Mouse (Mus musculus): ENCODE data around the gene Irs2. TPM values are rescaled to one million over a fixed set of nuclear protein-coding genes. Genes with fewer than 3 reads are reported as not detected.

The Irs2 gene
- polyA plus RNA-seq, 1 experiment from 2014 or later: 3.4 TPM

- peak overlapping the region; percentile 92 for H3K4me3 ChIP-seq (replicated peaks)
- H3K27me3 ChIP-seq: peaks cover 6% of the 10 kb centered on the region; the same call in 1 of the 2 replicates
- H3K9ac ChIP-seq: peak overlapping the region; percentile 91
- DNase-seq (peak; percentile 68), ATAC-seq (ENCODE audit: low read depth) (peak; percentile 61)
- H3K4me1 ChIP-seq (replicated peaks): peaks cover 47% of the 10 kb centered on the region
- H3K36me3 ChIP-seq: peaks cover 23% of the 10 kb centered on the region
- WGBS (ENCODE audit: insufficient replicate concordance): 2% methylated on average over 61 of the region's 62 CpGs
- H3K27ac ChIP-seq: peak overlapping the region; percentile 95
- no peaks in the 10 kb centered on the region for H3K9me3 ChIP-seq (replicated peaks)
- H3K4me2 ChIP-seq: peak overlapping the region; percentile 97
Measured at GRCm38 (mm10) chr8:11009431-11010071, 1.3 kb upstream of the Irs2 start.

- H3K9ac ChIP-seq: peak overlapping the region; percentile 97
- H3K27ac ChIP-seq: peak overlapping the region; percentile 97
- H3K4me3 ChIP-seq (replicated peaks): peak overlapping the region; percentile 92
- peaks cover 6% of the 10 kb centered on the region; the same call in 1 of the 2 replicates for H3K27me3 ChIP-seq
- peaks cover 26% of the 10 kb centered on the region for H3K36me3 ChIP-seq
- DNase-seq (peak; percentile 95), ATAC-seq (ENCODE audit: low read depth) (peak; percentile 83)
- peaks cover 53% of the 10 kb centered on the region for H3K4me1 ChIP-seq (replicated peaks)
- 0% methylated on average over 64 of the region's 73 CpGs for WGBS (ENCODE audit: insufficient replicate concordance)
- peak overlapping the region; percentile 97 for H3K4me2 ChIP-seq
- no peaks in the 10 kb centered on the region for H3K9me3 ChIP-seq (replicated peaks)
Measured at GRCm38 (mm10) chr8:11008842-11009420, 673 bp upstream of the Irs2 start.

GRCm38 (mm10) chr8:11007581-11008378 lies 478 bp downstream of the Irs2 start:
- peaks cover 6% of the 10 kb centered on the region; the same call in 1 of the 2 replicates for H3K27me3 ChIP-seq
- peak overlapping the region; percentile 97 for H3K27ac ChIP-seq
- under 1% methylated on average over 88 of the region's 88 CpGs for WGBS (ENCODE audit: insufficient replicate concordance)
- peaks cover 60% of the 10 kb centered on the region for H3K4me1 ChIP-seq (replicated peaks)
- peak; percentile 4; the same call in 1 of the 2 replicates for ATAC-seq (ENCODE audit: low read depth)
- peak; percentile 56 for DNase-seq
- peak overlapping the region; percentile 97 for H3K9ac ChIP-seq
- peak overlapping the region; percentile 92 for H3K4me3 ChIP-seq (replicated peaks)
- H3K4me2 ChIP-seq: peak overlapping the region; percentile 97
- peaks cover 30% of the 10 kb centered on the region for H3K36me3 ChIP-seq
- no peaks in the 10 kb centered on the region for H3K9me3 ChIP-seq (replicated peaks)

- Histone ChIP-seq H3K27ac (peak overlapping the region; percentile 97), H3K9me3 (replicated peaks) (no peaks in the 10 kb centered on the region), H3K4me3 (replicated peaks) (peak overlapping the region; percentile 92), H3K4me1 (replicated peaks) (peaks cover 67% of the 10 kb centered on the region), H3K9ac (peak overlapping the region; percentile 97), H3K4me2 (peak overlapping the region; percentile 97), H3K27me3 (peaks cover 6% of the 10 kb centered on the region; the same call in 1 of the 2 replicates), H3K36me3 (peaks cover 34% of the 10 kb centered on the region)
- WGBS (ENCODE audit: insufficient replicate concordance): under 1% methylated on average over 56 of the region's 56 CpGs
- peak; percentile 63 for ATAC-seq (ENCODE audit: low read depth)
- DNase-seq: peak; percentile 82
Measured at GRCm38 (mm10) chr8:11007001-11007580, 1.2 kb downstream of the Irs2 start.

DNA sequence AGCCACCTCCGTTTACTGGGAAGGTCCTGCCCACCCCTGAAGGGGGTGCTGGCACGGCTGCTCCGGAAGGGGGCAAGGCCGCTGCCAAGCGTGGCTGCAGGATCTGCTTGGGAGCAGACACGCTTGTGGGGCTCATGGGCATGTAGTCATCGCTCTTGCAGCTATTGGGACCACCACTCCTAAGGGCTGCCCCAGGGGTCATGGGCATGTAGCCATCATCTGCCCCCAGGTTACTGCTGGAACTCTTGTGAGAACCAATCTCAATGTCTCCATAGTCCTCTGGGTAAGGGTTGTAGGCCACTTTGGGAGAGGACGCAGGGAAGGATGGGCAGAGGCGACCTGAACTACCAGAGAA lies 2.0 kb downstream of the Irs2 start:
- ATAC-seq (ENCODE audit: low read depth) (no peak), DNase-seq (no peak)
- 87% methylated on average over 9 of the region's 9 CpGs for WGBS (ENCODE audit: insufficient replicate concordance)
- peaks cover 5% of the 10 kb centered on the region; the same call in 1 of the 2 replicates for H3K27me3 ChIP-seq
- peak overlapping the region; percentile 97 for H3K9ac ChIP-seq
- peaks cover 34% of the 10 kb centered on the region for H3K36me3 ChIP-seq
- H3K4me3 ChIP-seq (replicated peaks): peak overlapping the region; percentile 92
- H3K4me2 ChIP-seq: peak overlapping the region; percentile 97
- H3K4me1 ChIP-seq (replicated peaks): peaks cover 74% of the 10 kb centered on the region
- no peaks in the 10 kb centered on the region for H3K9me3 ChIP-seq (replicated peaks)
- H3K27ac ChIP-seq: peak overlapping the region; percentile 97; the same call in 1 of the 2 replicates

DNA sequence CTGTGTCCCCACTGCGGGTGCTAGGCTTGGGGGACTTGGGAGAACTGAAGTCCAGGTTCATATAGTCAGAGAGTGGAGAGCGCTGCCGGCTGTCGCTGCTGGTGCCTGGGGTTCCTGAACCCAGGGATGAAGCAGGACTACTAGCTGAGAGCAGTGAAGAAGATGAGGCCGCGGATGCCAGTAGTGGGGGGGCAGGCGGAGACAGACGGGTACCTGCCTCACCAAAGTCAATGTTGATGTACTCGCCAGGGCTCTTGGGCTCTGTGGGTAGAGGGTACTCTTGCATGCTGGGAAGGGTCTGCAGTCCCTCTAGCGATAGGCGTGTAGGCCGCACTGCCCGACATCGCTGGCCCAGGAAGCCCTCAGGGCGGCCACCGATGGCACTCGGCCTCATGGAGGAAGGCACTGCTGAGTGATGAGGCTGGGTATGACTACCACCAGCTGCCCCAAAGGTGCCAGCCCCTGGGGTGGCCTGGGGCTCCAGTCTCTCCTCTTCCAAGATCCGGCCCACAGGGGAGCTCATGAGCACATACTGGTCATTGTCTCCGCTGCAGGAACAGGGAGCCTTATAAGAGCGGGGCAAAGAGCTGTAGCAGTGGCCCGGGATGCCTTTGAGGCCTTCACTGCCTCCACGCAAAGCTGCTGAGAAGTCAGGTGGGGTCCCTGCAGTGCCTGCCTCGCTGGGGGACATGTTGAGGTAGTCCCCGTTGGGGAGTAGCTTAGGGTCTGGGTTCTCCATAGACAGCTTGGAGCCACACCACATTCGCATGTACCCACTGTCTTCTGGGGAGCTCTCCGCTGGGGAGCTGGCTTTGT lies 2.6 kb downstream of the Irs2 start:
- Histone ChIP-seq H3K4me1 (replicated peaks) (peaks cover 74% of the 10 kb centered on the region), H3K9ac (peak overlapping the region; percentile 97), H3K36me3 (peaks cover 37% of the 10 kb centered on the region), H3K9me3 (replicated peaks) (no peaks in the 10 kb centered on the region), H3K4me2 (peak overlapping the region; percentile 97), H3K27ac (peak overlapping the region; percentile 97), H3K27me3 (no peaks in the 10 kb centered on the region), H3K4me3 (replicated peaks) (peak overlapping the region; percentile 92)
- WGBS (ENCODE audit: insufficient replicate concordance): 81% methylated on average over 26 of the region's 26 CpGs
- DNase-seq (no peak), ATAC-seq (ENCODE audit: low read depth) (no peak)

DNA sequence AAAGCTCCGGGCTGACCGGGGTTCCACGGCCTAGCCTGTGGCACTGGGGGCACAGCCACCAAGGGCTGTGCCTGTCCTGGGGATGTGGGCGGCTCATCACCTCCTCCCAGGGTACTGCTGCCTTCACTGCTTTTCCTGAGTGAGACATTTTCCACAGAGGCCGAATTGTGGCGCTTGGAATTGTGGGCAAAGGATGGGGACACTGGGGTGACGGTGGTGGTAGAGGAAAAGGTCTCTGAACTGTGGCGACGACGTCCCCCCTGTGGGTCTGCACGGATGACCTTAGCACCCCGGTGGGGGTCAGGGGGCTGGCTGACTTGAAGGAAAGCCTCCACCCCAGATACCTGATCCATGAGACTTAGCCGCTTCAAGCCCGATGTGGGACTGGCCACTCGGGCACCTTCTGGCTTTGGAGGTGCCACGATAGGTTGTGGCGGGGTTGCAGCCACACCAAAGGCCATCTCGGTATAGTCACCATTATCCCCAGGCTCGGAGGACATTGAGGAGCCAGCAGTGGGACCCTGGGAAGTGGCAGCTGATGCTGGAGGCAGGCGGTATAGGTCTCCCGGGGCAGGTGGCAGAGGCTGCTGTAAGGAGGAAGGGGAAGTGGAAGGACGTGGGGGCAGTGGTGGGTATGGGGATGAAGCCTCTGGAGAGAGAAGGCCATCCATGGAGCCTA lies 3.3 kb downstream of the Irs2 start:
- ATAC-seq (ENCODE audit: low read depth): no peak
- 71% methylated on average over 22 of the region's 22 CpGs for WGBS (ENCODE audit: insufficient replicate concordance)
- H3K36me3 ChIP-seq: peaks cover 37% of the 10 kb centered on the region

DNA sequence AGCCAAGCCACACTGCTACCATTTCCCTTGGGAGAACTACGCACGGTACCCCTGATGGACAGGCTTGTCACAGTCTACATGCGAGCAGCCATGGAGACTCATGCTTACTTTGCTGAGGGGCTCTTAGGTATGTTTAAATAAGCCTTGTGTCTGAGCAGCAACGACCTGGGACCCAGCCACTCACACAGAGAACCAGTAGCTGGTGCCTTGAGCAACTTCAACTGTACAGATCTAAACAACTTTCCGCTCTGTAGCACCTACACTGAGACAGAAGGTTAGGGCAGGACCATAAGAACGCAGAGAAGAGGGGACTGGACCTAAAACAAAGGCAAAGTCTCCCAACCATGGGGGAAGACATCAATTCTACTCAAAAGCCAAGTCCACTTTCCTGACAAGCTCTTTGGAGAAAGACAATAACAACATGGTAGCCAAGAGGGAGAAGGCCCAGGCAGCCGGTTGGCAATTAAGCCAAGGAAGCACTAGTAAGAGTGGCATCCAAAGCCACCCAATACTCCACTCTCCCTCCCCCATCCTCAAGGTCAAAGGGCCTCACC lies 4.3 kb downstream of the Irs2 start:
- ATAC-seq (ENCODE audit: low read depth): no peak
- DNase-seq: no peak
- peaks cover 77% of the 10 kb centered on the region for H3K4me1 ChIP-seq (replicated peaks)
- H3K27ac ChIP-seq: peak overlapping the region; percentile 75
- peak overlapping the region; percentile 97 for H3K9ac ChIP-seq
- H3K9me3 ChIP-seq (replicated peaks): no peaks in the 10 kb centered on the region
- H3K4me2 ChIP-seq: peak overlapping the region; percentile 97
- WGBS (ENCODE audit: insufficient replicate concordance): 54% methylated on average over 7 of the region's 7 CpGs
- peak overlapping the region; percentile 92 for H3K4me3 ChIP-seq (replicated peaks)
- no peaks in the 10 kb centered on the region for H3K27me3 ChIP-seq
- peaks cover 43% of the 10 kb centered on the region for H3K36me3 ChIP-seq

More for the DNA sequence above, 3.3 kb downstream of the Irs2 start:
- peak overlapping the region; percentile 97 for H3K27ac ChIP-seq
- H3K4me1 ChIP-seq (replicated peaks): peaks cover 74% of the 10 kb centered on the region
- peak overlapping the region; percentile 97 for H3K9ac ChIP-seq
- H3K4me3 ChIP-seq (replicated peaks): peak overlapping the region; percentile 92
- H3K4me2 ChIP-seq: peak overlapping the region; percentile 97
- DNase-seq: no peak
- H3K27me3 ChIP-seq: no peaks in the 10 kb centered on the region
- no peaks in the 10 kb centered on the region for H3K9me3 ChIP-seq (replicated peaks)

GRCm38 (mm10) chr8:11003253-11003652 lies 5.0 kb downstream of the Irs2 start:
- H3K27me3 ChIP-seq: no peaks in the 10 kb centered on the region
- H3K36me3 ChIP-seq: peaks cover 49% of the 10 kb centered on the region
- peak overlapping the region; percentile 97 for H3K4me2 ChIP-seq
- DNase-seq (no peak), ATAC-seq (ENCODE audit: low read depth) (no peak)
- peak overlapping the region; percentile 97 for H3K9ac ChIP-seq
- peak overlapping the region; percentile 92 for H3K4me3 ChIP-seq (replicated peaks)
- WGBS (ENCODE audit: insufficient replicate concordance): 33% methylated on average over 6 of the region's 6 CpGs
- H3K27ac ChIP-seq: peak overlapping the region; percentile 75
- no peaks in the 10 kb centered on the region for H3K9me3 ChIP-seq (replicated peaks)
- peaks cover 83% of the 10 kb centered on the region for H3K4me1 ChIP-seq (replicated peaks)

DNA sequence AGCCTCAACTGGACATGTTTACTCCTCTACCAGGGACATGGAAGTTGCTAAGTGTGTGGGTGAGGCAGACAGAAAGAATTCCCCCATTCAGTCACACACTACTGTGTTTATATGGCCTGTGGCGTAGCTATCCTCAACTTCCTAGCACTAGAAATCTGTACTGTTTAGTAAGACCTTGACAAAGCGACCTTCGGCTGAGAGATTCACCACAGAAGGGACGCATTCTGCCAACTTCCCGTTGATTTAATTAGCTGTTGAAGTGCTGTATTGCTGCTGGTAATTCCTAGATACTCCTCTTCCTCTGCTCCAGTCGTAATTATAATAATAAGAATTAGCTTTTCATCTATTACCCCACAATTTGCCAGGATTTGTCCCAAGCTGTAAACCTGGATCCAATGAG lies 5.4 kb downstream of the Irs2 start:
- WGBS (ENCODE audit: insufficient replicate concordance): 44% methylated on average over 6 of the region's 6 CpGs
- H3K9me3 ChIP-seq (replicated peaks): no peaks in the 10 kb centered on the region
- DNase-seq: no peak

More for the DNA sequence above, 5.4 kb downstream of the Irs2 start:
- peak overlapping the region; percentile 97 for H3K9ac ChIP-seq
- H3K36me3 ChIP-seq: peaks cover 54% of the 10 kb centered on the region
- no peak for ATAC-seq (ENCODE audit: low read depth)
- peak overlapping the region; percentile 75 for H3K27ac ChIP-seq
- H3K4me3 ChIP-seq (replicated peaks): peak overlapping the region; percentile 92
- H3K4me1 ChIP-seq (replicated peaks): peaks cover 87% of the 10 kb centered on the region
- H3K27me3 ChIP-seq: no peaks in the 10 kb centered on the region
- peak overlapping the region; percentile 97 for H3K4me2 ChIP-seq

Measured in liver, embryonic 13.5 days (tissue).